Mouse (Mus musculus): ENCODE data around the gene Efcab8. TPM values are rescaled to one million over a fixed set of nuclear protein-coding genes. Genes with fewer than 3 reads are reported as not detected.
"Not testable (repeated sequence)": the region's sequence is repeated elsewhere in the genome, so short reads cannot be mapped to it uniquely, and the experiment has no call there.

Efcab8 gene
- polyA plus RNA-seq, 1 experiment from 2014 or later: not detected

GRCm38 (mm10) chr2:153768881-153769280 is 10.8 kb upstream of the Efcab8 start:
- peaks cover 39% of the 10 kb centered on the region for H3K36me3 ChIP-seq (ENCODE audit: control insufficient read depth, insufficient read depth, low read length)
- H3K27ac ChIP-seq (ENCODE audit: low read depth, low read length): no peak overlapping the region
- no peak overlapping the region for H3K9ac ChIP-seq (replicated peaks; ENCODE audit: low read depth, low read length)
- H3K9me3 ChIP-seq (ENCODE audit: control insufficient read depth, low read length): no peaks in the 10 kb centered on the region
- no peak for ATAC-seq (ENCODE audit: low read depth)
- no peaks in the 10 kb centered on the region for H3K4me1 ChIP-seq (ENCODE audit: control insufficient read depth, insufficient read depth, low read length)
- WGBS: 86% methylated on average over 2 of the region's 2 CpGs
- no peak overlapping the region for H3K4me2 ChIP-seq (ENCODE audit: low read depth, low read length)
- H3K4me3 ChIP-seq (ENCODE audit: low read depth, low read length): no peak overlapping the region
- no peaks in the 10 kb centered on the region for H3K27me3 ChIP-seq (ENCODE audit: control insufficient read depth, insufficient read depth, low read length)

GRCm38 (mm10) chr2:153772950-153773349 is 6.8 kb upstream of the Efcab8 start:
- H3K4me2 ChIP-seq (ENCODE audit: low read depth, low read length): no peak overlapping the region
- H3K9ac ChIP-seq (replicated peaks; ENCODE audit: low read depth, low read length): no peak overlapping the region
- no peak overlapping the region for H3K27ac ChIP-seq (ENCODE audit: low read depth, low read length)
- no peak for ATAC-seq (ENCODE audit: low read depth)
- H3K4me3 ChIP-seq (ENCODE audit: low read depth, low read length): no peak overlapping the region
- H3K9me3 ChIP-seq (ENCODE audit: control insufficient read depth, low read length): no peaks in the 10 kb centered on the region
- H3K36me3 ChIP-seq (ENCODE audit: control insufficient read depth, insufficient read depth, low read length): peaks cover 15% of the 10 kb centered on the region; the same call in 1 of the 2 replicates
- no peaks in the 10 kb centered on the region for H3K27me3 ChIP-seq (ENCODE audit: control insufficient read depth, insufficient read depth, low read length)
- no peaks in the 10 kb centered on the region for H3K4me1 ChIP-seq (ENCODE audit: control insufficient read depth, insufficient read depth, low read length)
- WGBS: 89% methylated on average over 4 of the region's 4 CpGs

GRCm38 (mm10) chr2:153775472-153775871 is 4.3 kb upstream of the Efcab8 start:
- Histone ChIP-seq H3K9ac (replicated peaks; ENCODE audit: low read depth, low read length) (no peak overlapping the region), H3K9me3 (ENCODE audit: control insufficient read depth, low read length) (no peaks in the 10 kb centered on the region), H3K27ac (ENCODE audit: low read depth, low read length) (no peak overlapping the region), H3K4me1 (ENCODE audit: control insufficient read depth, insufficient read depth, low read length) (peaks cover 6% of the 10 kb centered on the region; the same call in 1 of the 2 replicates), H3K4me2 (ENCODE audit: low read depth, low read length) (no peak overlapping the region), H3K4me3 (ENCODE audit: low read depth, low read length) (no peak overlapping the region), H3K36me3 (ENCODE audit: control insufficient read depth, insufficient read depth, low read length) (0 out of 2 replicates have a peak, but pooled peaks cover 11% of the 10 kb centered on the region), H3K27me3 (ENCODE audit: control insufficient read depth, insufficient read depth, low read length) (no peaks in the 10 kb centered on the region)
- WGBS: 92% methylated on average over 4 of the region's 4 CpGs
- no peak for ATAC-seq (ENCODE audit: low read depth)

- 15% methylated on average over 24 of the region's 24 CpGs for WGBS
- ATAC-seq (ENCODE audit: low read depth): peak; percentile 63
- Histone ChIP-seq H3K36me3 (ENCODE audit: control insufficient read depth, insufficient read depth, low read length) (no peaks in the 10 kb centered on the region), H3K9ac (replicated peaks; ENCODE audit: low read depth, low read length) (0 out of 2 replicates have a peak overlapping the region, but pooled peaks have one; percentile 1), H3K27ac (ENCODE audit: low read depth, low read length) (no peak overlapping the region), H3K4me1 (ENCODE audit: control insufficient read depth, insufficient read depth, low read length) (peaks cover 6% of the 10 kb centered on the region; the same call in 1 of the 2 replicates), H3K4me3 (ENCODE audit: low read depth, low read length) (peak overlapping the region; percentile 19; the same call in 1 of the 2 replicates), H3K27me3 (ENCODE audit: control insufficient read depth, insufficient read depth, low read length) (no peaks in the 10 kb centered on the region), H3K9me3 (ENCODE audit: control insufficient read depth, low read length) (no peaks in the 10 kb centered on the region), H3K4me2 (ENCODE audit: low read depth, low read length) (peak overlapping the region; percentile 39)
Observed at GRCm38 (mm10) chr2:153778638-153779362, 931 bp upstream of the Efcab8 start.

GRCm38 (mm10) chr2:153781181-153781580 is 1.4 kb downstream of the Efcab8 start:
- no peak overlapping the region for H3K27ac ChIP-seq (ENCODE audit: low read depth, low read length)
- no peak for ATAC-seq (ENCODE audit: low read depth)
- no peak overlapping the region for H3K9ac ChIP-seq (replicated peaks; ENCODE audit: low read depth, low read length)
- H3K27me3 ChIP-seq (ENCODE audit: control insufficient read depth, insufficient read depth, low read length): no peaks in the 10 kb centered on the region
- H3K9me3 ChIP-seq (ENCODE audit: control insufficient read depth, low read length): no peaks in the 10 kb centered on the region
- H3K4me3 ChIP-seq (ENCODE audit: low read depth, low read length): no peak overlapping the region
- WGBS: 88% methylated on average over 4 of the region's 4 CpGs
- H3K4me2 ChIP-seq (ENCODE audit: low read depth, low read length): no peak overlapping the region
- peaks cover 6% of the 10 kb centered on the region; the same call in 1 of the 2 replicates for H3K4me1 ChIP-seq (ENCODE audit: control insufficient read depth, insufficient read depth, low read length)
- H3K36me3 ChIP-seq (ENCODE audit: control insufficient read depth, insufficient read depth, low read length): no peaks in the 10 kb centered on the region

GRCm38 (mm10) chr2:153784668-153785067 is 4.9 kb downstream of the Efcab8 start:
- Histone ChIP-seq H3K4me2 (ENCODE audit: low read depth, low read length) (no peak overlapping the region), H3K27me3 (ENCODE audit: control insufficient read depth, insufficient read depth, low read length) (no peaks in the 10 kb centered on the region), H3K27ac (ENCODE audit: low read depth, low read length) (no peak overlapping the region), H3K9me3 (ENCODE audit: control insufficient read depth, low read length) (no peaks in the 10 kb centered on the region), H3K4me3 (ENCODE audit: low read depth, low read length) (no peak overlapping the region), H3K4me1 (ENCODE audit: control insufficient read depth, insufficient read depth, low read length) (no peaks in the 10 kb centered on the region), H3K36me3 (ENCODE audit: control insufficient read depth, insufficient read depth, low read length) (no peaks in the 10 kb centered on the region), H3K9ac (replicated peaks; ENCODE audit: low read depth, low read length) (no peak overlapping the region)
- 96% methylated on average over 2 of the region's 2 CpGs for WGBS
- no peak for ATAC-seq (ENCODE audit: low read depth)

- no peaks in the 10 kb centered on the region for H3K27me3 ChIP-seq (ENCODE audit: control insufficient read depth, insufficient read depth, low read length)
- H3K4me1 ChIP-seq (ENCODE audit: control insufficient read depth, insufficient read depth, low read length): no peaks in the 10 kb centered on the region
- H3K9ac ChIP-seq (replicated peaks; ENCODE audit: low read depth, low read length): no peak overlapping the region
- H3K4me2 ChIP-seq (ENCODE audit: low read depth, low read length): no peak overlapping the region
- H3K27ac ChIP-seq (ENCODE audit: low read depth, low read length): no peak overlapping the region
- H3K36me3 ChIP-seq (ENCODE audit: control insufficient read depth, insufficient read depth, low read length): no peaks in the 10 kb centered on the region
- H3K4me3 ChIP-seq (ENCODE audit: low read depth, low read length): no peak overlapping the region
- ATAC-seq (ENCODE audit: low read depth): no peak
- H3K9me3 ChIP-seq (ENCODE audit: control insufficient read depth, low read length): no peaks in the 10 kb centered on the region
Observed at GRCm38 (mm10) chr2:153793366-153793765, 13.6 kb downstream of the Efcab8 start.

GRCm38 (mm10) chr2:153795090-153795489 is 15.4 kb downstream of the Efcab8 start:
- H3K9ac ChIP-seq (replicated peaks; ENCODE audit: low read depth, low read length): no peak overlapping the region
- no peaks in the 10 kb centered on the region for H3K27me3 ChIP-seq (ENCODE audit: control insufficient read depth, insufficient read depth, low read length)
- no peak overlapping the region for H3K4me3 ChIP-seq (ENCODE audit: low read depth, low read length)
- no peak overlapping the region for H3K27ac ChIP-seq (ENCODE audit: low read depth, low read length)
- H3K4me2 ChIP-seq (ENCODE audit: low read depth, low read length): no peak overlapping the region
- no peak for ATAC-seq (ENCODE audit: low read depth)
- WGBS: 54% methylated on average over 5 of the region's 5 CpGs
- H3K36me3 ChIP-seq (ENCODE audit: control insufficient read depth, insufficient read depth, low read length): no peaks in the 10 kb centered on the region
- H3K4me1 ChIP-seq (ENCODE audit: control insufficient read depth, insufficient read depth, low read length): no peaks in the 10 kb centered on the region
- no peaks in the 10 kb centered on the region for H3K9me3 ChIP-seq (ENCODE audit: control insufficient read depth, low read length)

GRCm38 (mm10) chr2:153807464-153807863 is 27.7 kb downstream of the Efcab8 start:
- H3K27me3 ChIP-seq (ENCODE audit: control insufficient read depth, insufficient read depth, low read length); H3K9me3 ChIP-seq (ENCODE audit: control insufficient read depth, low read length); H3K9ac ChIP-seq (replicated peaks; ENCODE audit: low read depth, low read length); H3K4me2 ChIP-seq (ENCODE audit: low read depth, low read length); H3K4me3 ChIP-seq (ENCODE audit: low read depth, low read length); H3K27ac ChIP-seq (ENCODE audit: low read depth, low read length); ATAC-seq (ENCODE audit: low read depth); H3K4me1 ChIP-seq (ENCODE audit: control insufficient read depth, insufficient read depth, low read length); H3K36me3 ChIP-seq (ENCODE audit: control insufficient read depth, insufficient read depth, low read length): not testable (repeated sequence)

All from neural tube, embryonic 14.5 days (tissue).